ENCODE assay signal across 8 mouse cellular contexts in genomic region chr11:119223124-119223890, GRCm38 (mm10). TPM values are rescaled to one million over a fixed set of nuclear protein-coding genes. Genes with fewer than 3 reads are reported as not detected.
DNase-seq lines count a peak whose midpoint lies in the region; ATAC-seq and TF ChIP-seq lines count a peak whose summit lies in the region.

No protein-coding gene starts in this region.

- no peak for ATAC-seq in kidney, postnatal 0 days (replicated peaks; ENCODE audit: low FRiP score, low read depth)
- no peak for ATAC-seq in kidney, embryonic 14.5 days (ENCODE audit: low FRiP score, low TSS enrichment)
- no peak for ATAC-seq in hindbrain, embryonic 13.5 days (ENCODE audit: low FRiP score)
- ATAC-seq in midbrain, embryonic 13.5 days = no peak
- ATAC-seq in granulocyte monocyte progenitor cell, adult 5-6 weeks (replicated peaks; ENCODE audit: poor library complexity, severe bottlenecking) = no peak

- H3K9me3 ChIP-seq in kidney, postnatal 0 days (replicated peaks; ENCODE audit: low read length) = no peaks in the 10 kb centered on the region
- no peaks in the 10 kb centered on the region for H3K9me3 ChIP-seq in kidney, embryonic 14.5 days (ENCODE audit: control insufficient read depth, low read length)
- H3K9me3 ChIP-seq in hindbrain, embryonic 13.5 days = no peaks in the 10 kb centered on the region
- no peaks in the 10 kb centered on the region for H3K9me3 ChIP-seq in midbrain, embryonic 13.5 days

- no peak for DNase-seq in kidney, postnatal 0 days (ENCODE audit: low spot score)
- DNase-seq in brain, embryonic 14.5 days (ENCODE audit: low read depth) = peak; percentile 79
- no peak for DNase-seq in heart, adult 18-20 months
- DNase-seq in left cerebral cortex, adult 11 months (ENCODE audit: low spot score) = no peak

- H3K9ac ChIP-seq in kidney, postnatal 0 days (ENCODE audit: low read depth, low read length) = no peak overlapping the region
- H3K9ac ChIP-seq in kidney, embryonic 14.5 days (ENCODE audit: low read depth, low read length) = no peak overlapping the region
- H3K9ac ChIP-seq in hindbrain, embryonic 13.5 days = no peak overlapping the region
- no peak overlapping the region for H3K9ac ChIP-seq in midbrain, embryonic 13.5 days (replicated peaks)

- no peak for TF ChIP-seq CTCF in kidney, postnatal 0 days (IDR thresholded peaks at IDR 0.05; ENCODE audit: low read depth)
- no peak for TF ChIP-seq CTCF in brain, embryonic 14.5 days (IDR thresholded peaks at IDR 0.05; ENCODE audit: borderline replicate concordance, extremely low read depth, insufficient read depth, insufficient read length)

- no peaks in the 10 kb centered on the region for H3K27me3 ChIP-seq in kidney, postnatal 0 days (ENCODE audit: insufficient read depth, low read length)
- H3K27me3 ChIP-seq in kidney, embryonic 14.5 days (ENCODE audit: control insufficient read depth, insufficient read depth, low read length) = no peaks in the 10 kb centered on the region
- no peaks in the 10 kb centered on the region for H3K27me3 ChIP-seq in hindbrain, embryonic 13.5 days
- H3K27me3 ChIP-seq in midbrain, embryonic 13.5 days = no peaks in the 10 kb centered on the region

- H3K4me2 ChIP-seq in kidney, postnatal 0 days (ENCODE audit: low read length) = no peak overlapping the region
- H3K4me2 ChIP-seq in kidney, embryonic 14.5 days (replicated peaks; ENCODE audit: low read depth, low read length) = no peak overlapping the region
- no peak overlapping the region for H3K4me2 ChIP-seq in hindbrain, embryonic 13.5 days
- H3K4me2 ChIP-seq in midbrain, embryonic 13.5 days (replicated peaks) = no peak overlapping the region

- H3K4me3 ChIP-seq in kidney, postnatal 0 days (replicated peaks; ENCODE audit: low read depth, low read length) = no peak overlapping the region
- no peak overlapping the region for H3K4me3 ChIP-seq in kidney, embryonic 14.5 days (ENCODE audit: low read length)
- H3K4me3 ChIP-seq in hindbrain, embryonic 13.5 days = no peak overlapping the region
- H3K4me3 ChIP-seq in midbrain, embryonic 13.5 days (replicated peaks) = no peak overlapping the region

- no peak for TF ChIP-seq POLR2A in brain, embryonic 14.5 days (IDR thresholded peaks at IDR 0.05; ENCODE audit: borderline replicate concordance, extremely low read depth, insufficient read depth, insufficient read length, poor library complexity, severe bottlenecking)

- 70% methylated on average over 20 of the region's 20 CpGs for WGBS in kidney, postnatal 0 days
- 75% methylated on average over 20 of the region's 20 CpGs for WGBS in kidney, embryonic 14.5 days
- WGBS in hindbrain, embryonic 13.5 days = 69% methylated on average over 20 of the region's 20 CpGs
- WGBS in midbrain, embryonic 13.5 days = 85% methylated on average over 20 of the region's 20 CpGs

- peaks cover 24% of the 10 kb centered on the region for H3K4me1 ChIP-seq in kidney, postnatal 0 days (replicated peaks; ENCODE audit: insufficient read depth, low read length)
- H3K4me1 ChIP-seq in kidney, embryonic 14.5 days (ENCODE audit: control insufficient read depth, insufficient read depth, low read length) = peaks cover 42% of the 10 kb centered on the region
- H3K4me1 ChIP-seq in hindbrain, embryonic 13.5 days (replicated peaks) = peaks cover 91% of the 10 kb centered on the region
- H3K4me1 ChIP-seq in midbrain, embryonic 13.5 days (replicated peaks) = peaks cover 82% of the 10 kb centered on the region

- 0 out of 2 replicates have a peak overlapping the region, but pooled peaks have one; percentile 13 for H3K27ac ChIP-seq in kidney, postnatal 0 days
- no peak overlapping the region for H3K27ac ChIP-seq in kidney, embryonic 14.5 days (ENCODE audit: low read depth, low read length)
- H3K27ac ChIP-seq in hindbrain, embryonic 13.5 days = peak overlapping the region; percentile 52
- 0 out of 2 replicates have a peak overlapping the region, but pooled peaks have one; percentile 27 for H3K27ac ChIP-seq in midbrain, embryonic 13.5 days

- no peaks in the 10 kb centered on the region for H3K36me3 ChIP-seq in kidney, postnatal 0 days (ENCODE audit: insufficient read depth, low read length)
- H3K36me3 ChIP-seq in kidney, embryonic 14.5 days (ENCODE audit: control insufficient read depth, insufficient read depth, low read length) = no peaks in the 10 kb centered on the region
- H3K36me3 ChIP-seq in hindbrain, embryonic 13.5 days = no peaks in the 10 kb centered on the region
- H3K36me3 ChIP-seq in midbrain, embryonic 13.5 days = 0 out of 2 replicates have a peak, but pooled peaks cover 3% of the 10 kb centered on the region

RNA-seq across cellular contexts. Expression of gene Tbc1d16, which starts 5.0 kb away (rescaled TPM):
- 9.2 and 9.5 TPM in 2 replicates for polyA plus RNA-seq in kidney, postnatal 0 days (2015; fragmentation: Nextera tagmentation; extraction: Ambion mirVana)
- 7.3 and 13.0 TPM in 2 replicates for polyA plus RNA-seq in kidney, embryonic 14.5 days (2014; fragmentation: Nextera tagmentation; extraction: Ambion mirVana)
- polyA plus RNA-seq in brain, embryonic 14.5 days (2012; rRNA removed) = 69.8 and 99.3 TPM in 2 replicates
- polyA plus RNA-seq in hindbrain, embryonic 13.5 days (2015; fragmentation: Nextera tagmentation; extraction: Ambion mirVana) = 57.4 and 61.1 TPM in 2 replicates
- 50.0 and 53.1 TPM in 2 replicates for polyA plus RNA-seq in midbrain, embryonic 13.5 days (2015; fragmentation: Nextera tagmentation; extraction: Ambion mirVana)
- 10 to 100 TPM; 54.9 to 56.9 TPM for total RNA-seq in heart, adult 18-20 months (2021)
- total RNA-seq in granulocyte monocyte progenitor cell, adult 5-6 weeks (2014; fragmentation: Nextera tagmentation) = 3.3 and 8.6 TPM in 2 replicates
- total RNA-seq in granulocyte monocyte progenitor cell, adult 5-6 weeks (2017) = 2.1 and 3.0 TPM in 2 replicates

RNA-seq across cellular contexts. Expression of gene Ccdc40, which starts 5.1 kb away (rescaled TPM):
- polyA plus RNA-seq in kidney, postnatal 0 days (2015; fragmentation: Nextera tagmentation; extraction: Ambion mirVana) = 3.3 and 4.0 TPM in 2 replicates
- 5.6 and 6.4 TPM in 2 replicates for polyA plus RNA-seq in kidney, embryonic 14.5 days (2014; fragmentation: Nextera tagmentation; extraction: Ambion mirVana)
- 11.0 and 17.0 TPM in 2 replicates for polyA plus RNA-seq in brain, embryonic 14.5 days (2012; rRNA removed)
- 14.6 and 18.0 TPM in 2 replicates for polyA plus RNA-seq in hindbrain, embryonic 13.5 days (2015; fragmentation: Nextera tagmentation; extraction: Ambion mirVana)
- polyA plus RNA-seq in midbrain, embryonic 13.5 days (2015; fragmentation: Nextera tagmentation; extraction: Ambion mirVana) = 17.6 and 18.1 TPM in 2 replicates
- total RNA-seq in heart, adult 18-20 months (2021) = under 1 TPM; 0.17 to 0.21 TPM
- 7.3 and 12.0 TPM in 2 replicates for total RNA-seq in granulocyte monocyte progenitor cell, adult 5-6 weeks (2014; fragmentation: Nextera tagmentation)
- total RNA-seq in granulocyte monocyte progenitor cell, adult 5-6 weeks (2017) = 9.0 and 11.8 TPM in 2 replicates

RNA-seq across cellular contexts. Expression of gene Gaa, which starts 44.4 kb away (rescaled TPM):
- 64.6 and 68.5 TPM in 2 replicates for polyA plus RNA-seq in kidney, postnatal 0 days (2015; fragmentation: Nextera tagmentation; extraction: Ambion mirVana)
- polyA plus RNA-seq in kidney, embryonic 14.5 days (2014; fragmentation: Nextera tagmentation; extraction: Ambion mirVana) = 21.4 and 37.2 TPM in 2 replicates
- 93.3 and 102 TPM in 2 replicates for polyA plus RNA-seq in brain, embryonic 14.5 days (2012; rRNA removed)
- polyA plus RNA-seq in hindbrain, embryonic 13.5 days (2015; fragmentation: Nextera tagmentation; extraction: Ambion mirVana) = 59.6 and 62.3 TPM in 2 replicates
- 49.9 and 50.7 TPM in 2 replicates for polyA plus RNA-seq in midbrain, embryonic 13.5 days (2015; fragmentation: Nextera tagmentation; extraction: Ambion mirVana)
- total RNA-seq in heart, adult 18-20 months (2021) = 100 to 1,000 TPM in 1 of 2 experiments, 10 to 100 TPM in 1; 91.3 to 110 TPM
- 35.8 and 47.2 TPM in 2 replicates for total RNA-seq in granulocyte monocyte progenitor cell, adult 5-6 weeks (2014; fragmentation: Nextera tagmentation)
- total RNA-seq in granulocyte monocyte progenitor cell, adult 5-6 weeks (2017) = 27.4 and 31.6 TPM in 2 replicates
